Mouse (Mus musculus) ES-E14 (cell line): Measurements from ENCODE around the gene Cdk15.

Experiments
- CHD2 ChIP-seq: IDR thresholded peaks from 2 replicates; pipeline ENCODE4 v1.6.1; 2014; ENCODE audit warnings: mild to moderate bottlenecking, low read depth, low read length, inconsistent platforms
- HCFC1 ChIP-seq: IDR thresholded peaks from 2 replicates; pipeline ENCODE4 v1.6.1; 2012; ENCODE audit warnings: low read length, inconsistent platforms, borderline replicate concordance; ENCODE audit not compliant: insufficient read depth
- MAFK ChIP-seq: IDR thresholded peaks from 2 replicates; pipeline ENCODE4 v1.6.1; 2014; ENCODE audit warnings: mild to moderate bottlenecking, low read depth, low read length, inconsistent platforms; ENCODE audit not compliant: insufficient read depth
- ZNF384 ChIP-seq: IDR thresholded peaks from 2 replicates; pipeline ENCODE4 v1.6.1; 2012; ENCODE audit warnings: low read depth, low read length, inconsistent platforms

- TF ChIP-seq ZNF384 (no peak), MAFK (no peak), CHD2 (no peak), HCFC1 (no peak)
These were observed 125.8 kb downstream of the Cdk15 start for GRCm38 (mm10) chr1:59382516-59382915.
